Mouse (Mus musculus): ENCODE results near the gene Zfp987. TPM values are rescaled to one million over a fixed set of nuclear protein-coding genes. Genes with fewer than 3 reads are reported as not detected.
"Not testable (repeated sequence)": the region's sequence is repeated elsewhere in the genome, so short reads cannot be mapped to it uniquely, and the experiment has no call there.

The Zfp987 gene
- polyA plus RNA-seq, 1 experiment from 2014 or later: 0.09 TPM

GRCm38 (mm10) chr4:146063621-146064020, 33.5 kb upstream of the Zfp987 start:
- H3K27me3 ChIP-seq (ENCODE audit: insufficient read depth, low read length); ATAC-seq; DNase-seq; H3K9ac ChIP-seq (replicated peaks); H3K4me3 ChIP-seq (ENCODE audit: low read depth, low read length); H3K4me2 ChIP-seq (ENCODE audit: low read depth, low read length); H3K36me3 ChIP-seq (replicated peaks; ENCODE audit: insufficient read depth, low read length); H3K27ac ChIP-seq (ENCODE audit: low read depth); H3K4me1 ChIP-seq (ENCODE audit: insufficient read depth): not testable (repeated sequence)
- WGBS (ENCODE audit: insufficient replicate concordance): 86% methylated on average over 15 of the region's 15 CpGs
- peaks cover 11% of the 10 kb centered on the region for H3K9me3 ChIP-seq (ENCODE audit: low read length)

DNA sequence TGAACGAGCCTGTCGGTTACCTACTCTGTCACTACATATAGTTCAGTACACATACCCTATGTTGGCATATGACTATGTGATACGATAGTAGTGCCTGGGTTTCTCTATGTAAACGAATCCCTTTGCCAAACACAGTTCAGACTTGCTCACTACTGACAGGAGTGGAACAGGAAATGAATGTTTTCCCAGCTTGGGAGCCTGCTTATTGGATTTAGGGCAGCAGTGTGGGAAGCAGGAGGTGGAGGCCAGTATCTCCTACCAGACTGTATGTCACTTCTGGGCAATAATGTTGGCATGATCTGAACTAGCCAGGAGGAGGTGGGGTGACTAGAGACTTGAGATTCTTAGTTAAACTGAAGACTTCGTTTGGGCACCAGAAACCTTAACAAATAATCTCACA, 32.3 kb upstream of the Zfp987 start:
- not testable (repeated sequence) for DNase-seq; H3K27ac ChIP-seq (ENCODE audit: low read depth); H3K36me3 ChIP-seq (replicated peaks; ENCODE audit: insufficient read depth, low read length); H3K4me3 ChIP-seq (ENCODE audit: low read depth, low read length); H3K4me1 ChIP-seq (ENCODE audit: insufficient read depth); ATAC-seq; H3K9ac ChIP-seq (replicated peaks); H3K9me3 ChIP-seq (ENCODE audit: low read length); H3K27me3 ChIP-seq (ENCODE audit: insufficient read depth, low read length); H3K4me2 ChIP-seq (ENCODE audit: low read depth, low read length)
- 64% methylated on average over 4 of the region's 5 CpGs for WGBS (ENCODE audit: insufficient replicate concordance)

GRCm38 (mm10) chr4:146066932-146067580, 30.0 kb upstream of the Zfp987 start:
- H3K4me2 ChIP-seq (ENCODE audit: low read depth, low read length); H3K36me3 ChIP-seq (replicated peaks; ENCODE audit: insufficient read depth, low read length); H3K4me3 ChIP-seq (ENCODE audit: low read depth, low read length); H3K27me3 ChIP-seq (ENCODE audit: insufficient read depth, low read length); H3K9me3 ChIP-seq (ENCODE audit: low read length); H3K4me1 ChIP-seq (ENCODE audit: insufficient read depth); H3K27ac ChIP-seq (ENCODE audit: low read depth); ATAC-seq; H3K9ac ChIP-seq (replicated peaks); DNase-seq: not testable (repeated sequence)
- 40% methylated on average over 35 of the region's 45 CpGs for WGBS (ENCODE audit: insufficient replicate concordance)

DNA sequence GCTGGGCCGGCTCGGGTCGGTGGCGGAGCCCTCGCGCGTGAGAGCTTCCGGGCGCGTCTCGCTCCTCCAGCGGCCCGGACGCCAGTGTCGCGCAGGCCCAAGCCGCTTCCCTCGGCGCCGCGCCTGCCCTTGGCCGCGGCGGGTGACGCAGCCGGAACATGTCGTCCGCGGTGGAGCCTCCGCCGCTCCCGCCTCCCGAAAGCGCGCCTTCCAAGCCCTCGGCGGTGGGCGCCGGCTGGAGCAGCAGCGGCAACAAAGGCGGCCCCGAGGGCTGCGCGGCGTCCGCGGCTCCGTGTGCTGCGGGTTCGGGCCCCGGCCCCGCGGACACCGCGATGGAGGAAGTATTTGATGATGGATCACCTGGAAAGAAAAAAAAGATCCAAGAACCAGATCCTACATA, 29.5 kb upstream of the Zfp987 start:
- not testable (repeated sequence) for H3K27me3 ChIP-seq (ENCODE audit: insufficient read depth, low read length); H3K9me3 ChIP-seq (ENCODE audit: low read length); H3K36me3 ChIP-seq (replicated peaks; ENCODE audit: insufficient read depth, low read length); H3K4me3 ChIP-seq (ENCODE audit: low read depth, low read length); H3K9ac ChIP-seq (replicated peaks); DNase-seq; H3K4me2 ChIP-seq (ENCODE audit: low read depth, low read length); H3K4me1 ChIP-seq (ENCODE audit: insufficient read depth); H3K27ac ChIP-seq (ENCODE audit: low read depth); ATAC-seq
- 28% methylated on average over 52 of the region's 55 CpGs for WGBS (ENCODE audit: insufficient replicate concordance)

DNA sequence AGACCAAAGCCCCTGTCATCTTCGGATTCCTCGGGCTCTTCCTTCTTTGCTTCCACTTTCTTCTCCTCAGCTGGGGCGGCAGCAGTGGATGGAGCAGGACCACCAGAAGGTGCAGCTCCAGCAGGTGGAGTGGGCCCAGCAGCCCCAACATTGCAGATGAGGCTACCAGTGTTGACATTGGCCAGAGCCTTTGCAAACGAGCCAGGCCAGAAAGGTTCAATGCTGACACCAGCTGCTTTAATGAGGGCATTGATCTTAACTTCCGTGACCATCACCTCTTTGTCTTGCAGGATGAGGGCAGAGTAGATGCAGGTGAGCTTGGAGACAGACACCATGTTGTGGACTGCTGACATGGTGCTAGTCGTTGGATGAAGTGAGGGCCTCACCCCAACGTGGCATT, 23.8 kb upstream of the Zfp987 start:
- H3K9me3 ChIP-seq (ENCODE audit: low read length); H3K4me1 ChIP-seq (ENCODE audit: insufficient read depth); H3K27ac ChIP-seq (ENCODE audit: low read depth); ATAC-seq; DNase-seq; H3K4me2 ChIP-seq (ENCODE audit: low read depth, low read length); H3K9ac ChIP-seq (replicated peaks); H3K36me3 ChIP-seq (replicated peaks; ENCODE audit: insufficient read depth, low read length); H3K27me3 ChIP-seq (ENCODE audit: insufficient read depth, low read length); H3K4me3 ChIP-seq (ENCODE audit: low read depth, low read length): not testable (repeated sequence)
- WGBS (ENCODE audit: insufficient replicate concordance): 67% methylated on average over 5 of the region's 7 CpGs

DNA sequence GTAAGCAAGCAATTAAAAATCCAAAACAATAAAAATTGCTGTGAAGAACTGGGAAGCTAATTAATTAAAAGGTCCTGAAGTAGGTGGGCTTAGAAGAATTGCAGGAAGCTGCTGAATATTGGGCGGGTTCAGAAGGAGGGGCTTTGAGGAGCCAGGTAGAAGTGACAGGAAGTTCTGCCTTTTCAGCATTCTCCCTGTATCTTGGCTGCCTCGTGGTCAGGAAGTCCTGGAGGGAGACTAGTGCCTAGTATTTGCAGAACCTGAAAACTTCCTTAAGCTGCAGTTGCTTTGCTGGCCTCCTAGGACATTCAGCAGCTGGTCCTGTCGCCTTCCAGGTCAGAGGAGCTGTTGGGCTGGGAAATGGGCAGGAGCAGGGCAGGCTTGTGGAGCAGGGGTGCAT, 4.3 kb downstream of the Zfp987 start:
- H3K9ac ChIP-seq (replicated peaks); H3K36me3 ChIP-seq (replicated peaks; ENCODE audit: insufficient read depth, low read length); H3K9me3 ChIP-seq (ENCODE audit: low read length); H3K4me1 ChIP-seq (ENCODE audit: insufficient read depth); DNase-seq; H3K27me3 ChIP-seq (ENCODE audit: insufficient read depth, low read length); H3K4me2 ChIP-seq (ENCODE audit: low read depth, low read length); H3K4me3 ChIP-seq (ENCODE audit: low read depth, low read length); H3K27ac ChIP-seq (ENCODE audit: low read depth); ATAC-seq: not testable (repeated sequence)
- 23% methylated on average over 3 of the region's 3 CpGs for WGBS (ENCODE audit: insufficient replicate concordance)

GRCm38 (mm10) chr4:146156524-146156923, 59.4 kb downstream of the Zfp987 start, which contains the start of gene Zfp600:
Gene Zfp600 (plus strand): TSS chr4:146156824.
- not testable (repeated sequence) for H3K4me1 ChIP-seq (ENCODE audit: insufficient read depth); H3K9ac ChIP-seq (replicated peaks); ATAC-seq; H3K36me3 ChIP-seq (replicated peaks; ENCODE audit: insufficient read depth, low read length); H3K4me3 ChIP-seq (ENCODE audit: low read depth, low read length); H3K4me2 ChIP-seq (ENCODE audit: low read depth, low read length); H3K27me3 ChIP-seq (ENCODE audit: insufficient read depth, low read length); H3K27ac ChIP-seq (ENCODE audit: low read depth); DNase-seq; H3K9me3 ChIP-seq (ENCODE audit: low read length)
- no CpG with 5 or more reads among the region's 6 CpGs for WGBS (ENCODE audit: insufficient replicate concordance)

DNA sequence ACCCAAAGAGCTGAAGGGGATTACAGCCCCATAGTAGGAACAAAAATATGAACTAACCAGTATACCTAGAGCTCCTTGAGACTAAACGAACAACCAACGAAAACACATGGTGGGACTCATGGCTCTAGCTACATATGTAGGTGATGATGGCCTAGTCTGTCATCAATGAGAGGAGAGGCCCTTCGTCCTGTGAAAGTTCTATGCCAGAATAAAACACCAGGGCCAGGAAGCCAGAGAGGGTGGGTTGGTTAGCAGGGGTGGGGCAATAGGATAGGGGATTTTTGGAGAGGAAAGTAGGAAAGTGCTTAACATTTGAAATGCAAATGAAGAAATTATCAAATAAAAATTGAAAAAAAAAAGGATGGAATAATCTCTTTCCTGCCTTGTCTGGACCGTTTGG, 65.8 kb downstream of the Zfp987 start:
- not testable (repeated sequence) for DNase-seq; H3K4me1 ChIP-seq (ENCODE audit: insufficient read depth); H3K9ac ChIP-seq (replicated peaks); H3K9me3 ChIP-seq (ENCODE audit: low read length); H3K36me3 ChIP-seq (replicated peaks; ENCODE audit: insufficient read depth, low read length); H3K27ac ChIP-seq (ENCODE audit: low read depth); H3K27me3 ChIP-seq (ENCODE audit: insufficient read depth, low read length); H3K4me3 ChIP-seq (ENCODE audit: low read depth, low read length); ATAC-seq; H3K4me2 ChIP-seq (ENCODE audit: low read depth, low read length)
- WGBS (ENCODE audit: insufficient replicate concordance): 69% methylated on average over 2 of the region's 4 CpGs

DNA sequence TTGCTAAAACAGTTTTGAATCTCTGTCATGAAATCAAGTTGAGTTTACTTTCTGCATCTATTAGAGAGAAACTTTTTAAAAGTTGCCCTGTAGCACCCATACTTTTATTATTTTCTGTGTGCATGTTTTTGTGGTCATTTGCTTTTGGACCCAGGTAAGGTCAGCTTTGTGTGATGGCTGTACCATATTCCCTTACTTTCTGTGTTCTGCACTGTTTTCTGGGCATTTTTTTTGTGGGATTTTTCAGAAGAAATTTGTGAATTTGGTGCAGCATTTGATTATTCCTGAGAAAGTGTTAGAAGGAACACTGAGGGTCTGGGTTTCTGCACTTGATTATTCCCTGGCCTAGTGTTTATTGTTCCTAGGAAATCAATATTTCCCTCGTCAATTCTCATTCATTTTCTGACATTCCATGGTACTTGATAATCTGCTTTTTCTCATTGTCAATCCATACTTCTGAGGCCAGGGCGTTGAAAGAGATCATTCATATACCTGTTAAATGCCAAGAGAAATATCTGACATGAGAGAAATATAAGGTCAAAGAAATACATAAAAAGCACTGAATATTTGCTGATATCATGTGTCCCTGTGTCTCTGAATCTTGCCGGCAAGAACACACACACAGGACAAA, 70.2 kb downstream of the Zfp987 start:
- WGBS (ENCODE audit: insufficient replicate concordance): 61% methylated on average over 3 of the region's 3 CpGs

More for the DNA sequence above, 70.2 kb downstream of the Zfp987 start:
- not testable (repeated sequence) for H3K9me3 ChIP-seq (ENCODE audit: low read length); H3K4me3 ChIP-seq (ENCODE audit: low read depth, low read length); H3K4me1 ChIP-seq (ENCODE audit: insufficient read depth); H3K27me3 ChIP-seq (ENCODE audit: insufficient read depth, low read length); DNase-seq; H3K4me2 ChIP-seq (ENCODE audit: low read depth, low read length); H3K27ac ChIP-seq (ENCODE audit: low read depth); H3K9ac ChIP-seq (replicated peaks); H3K36me3 ChIP-seq (replicated peaks; ENCODE audit: insufficient read depth, low read length)
- ATAC-seq: peak; percentile 23
